Mouse (Mus musculus) stomach, postnatal 0 days (tissue): ENCODE data around the gene Trappc12.

Experiments
- CTCF ChIP-seq: IDR thresholded peaks from 2 replicates; pipeline ENCODE4 v1.5.1; 2016; ENCODE audit warnings: antibody characterized with exemption, low read depth, mild to moderate bottlenecking, moderate library complexity
- EP300 ChIP-seq: optimal IDR thresholded peaks from 2 replicates; pipeline ENCODE3; 2016; ENCODE audit warnings: antibody characterized with exemption

- no peak for TF ChIP-seq CTCF
- TF ChIP-seq EP300: no peak
These were observed 32.2 kb downstream of the Trappc12 start for GRCm38 (mm10) chr12:28718106-28718505.
